Mouse (Mus musculus) E14TG2a.4 (cell line): ENCODE measurements around the gene Klc1.

ENCODE experiments used
- CTCF ChIP-seq: conservative IDR thresholded peaks from 2 replicates; pipeline ENCODE4 v1.5.1; 2014; ENCODE audit warnings: low read length
- NANOG ChIP-seq: IDR thresholded peaks from 2 replicates; pipeline ENCODE4 v1.6.1; 2014; ENCODE audit warnings: borderline replicate concordance, low read length, mixed read lengths

DNA sequence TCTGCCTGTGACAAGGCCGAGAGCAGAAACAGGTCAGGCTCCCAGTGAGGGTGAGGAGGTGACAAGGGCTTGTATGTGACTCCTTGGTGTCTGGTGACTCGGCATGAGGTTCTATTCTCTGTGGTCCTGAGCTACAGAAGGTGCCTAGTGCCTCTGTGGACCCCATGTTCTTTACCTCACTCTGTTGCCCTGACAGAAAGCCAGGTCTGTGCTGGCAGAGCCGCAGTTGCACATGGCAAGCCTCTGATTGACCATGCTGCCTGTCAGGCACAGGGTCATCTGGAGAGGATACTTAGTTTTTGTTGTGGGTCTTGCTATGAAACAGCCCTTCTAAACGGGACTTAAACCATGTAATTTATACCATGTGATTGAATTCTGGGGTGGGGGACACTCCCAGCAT lies 63.3 kb downstream of the Klc1 start:
- TF ChIP-seq CTCF (no peak), NANOG (no peak)
